Mouse (Mus musculus): ENCODE results near the gene Gm21028. TPM values are rescaled to one million over a fixed set of nuclear protein-coding genes. Genes with fewer than 3 reads are reported as not detected.

The Gm21028 gene
- not detected for total RNA-seq (2023)

GRCm38 (mm10) chr7:42578488-42578887 lies at the start of gene Gm21028:
Gm21028 (minus strand) TSS chr7:42578588.

DNA sequence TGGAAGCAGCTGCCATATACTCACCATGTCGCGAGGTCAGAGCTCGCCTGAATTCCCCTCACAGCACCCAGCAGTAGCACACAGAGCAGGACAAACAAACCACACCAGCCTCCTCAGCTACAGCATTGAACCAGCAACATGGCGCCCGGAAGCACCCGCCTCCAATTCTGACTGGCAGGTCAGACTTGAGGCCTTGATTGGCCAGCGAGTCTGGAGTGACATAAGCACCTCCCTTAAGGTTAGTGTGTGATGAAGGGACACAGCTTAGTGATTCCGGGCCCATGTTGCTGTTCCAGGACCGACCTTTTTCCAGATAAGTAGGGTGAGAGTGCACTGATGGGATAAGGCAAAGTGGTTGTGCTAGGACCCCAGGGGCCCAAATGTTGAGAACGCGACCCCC lies 14.0 kb upstream of the Gm21028 start, which contains the start of gene Zfp977:
Gene Zfp977, minus strand, starts transcription at position 135 of the 400 bp plus-strand sequence.

Other genes with a start within 250 kb of the Gm21028 start
- gene 4933421I07Rik, start 130.5 kb downstream of the Gm21028 start, total RNA-seq (2023), result not detected
- gene Zfp141, start 72.8 kb downstream of the Gm21028 start, total RNA-seq (2023), result 38.3 TPM
- not detected for gene Zfp977, start 14.0 kb upstream of the Gm21028 start, total RNA-seq (2023)
- 0.24 TPM for gene Zfp976, start 64.0 kb upstream of the Gm21028 start, total RNA-seq (2023)
- gene Zfp975, start 114.2 kb upstream of the Gm21028 start, total RNA-seq (2023), result 1.6 TPM
- gene Gm17067, start 148.4 kb upstream of the Gm21028 start, total RNA-seq (2023), result not detected
- gene Vmn2r62, start 214.9 kb upstream of the Gm21028 start, total RNA-seq (2023), result not detected

Data from CD8-positive naive resting alpha-beta T cell, adult 57 days (primary cell).